Mouse (Mus musculus): Measurements from ENCODE around the gene Ttc7b. TPM values are rescaled to one million over a fixed set of nuclear protein-coding genes. Genes with fewer than 3 reads are reported as not detected.

Gene Ttc7b
- polyA plus RNA-seq, 1 experiment from 2014 or later, result 4.0 TPM

DNA sequence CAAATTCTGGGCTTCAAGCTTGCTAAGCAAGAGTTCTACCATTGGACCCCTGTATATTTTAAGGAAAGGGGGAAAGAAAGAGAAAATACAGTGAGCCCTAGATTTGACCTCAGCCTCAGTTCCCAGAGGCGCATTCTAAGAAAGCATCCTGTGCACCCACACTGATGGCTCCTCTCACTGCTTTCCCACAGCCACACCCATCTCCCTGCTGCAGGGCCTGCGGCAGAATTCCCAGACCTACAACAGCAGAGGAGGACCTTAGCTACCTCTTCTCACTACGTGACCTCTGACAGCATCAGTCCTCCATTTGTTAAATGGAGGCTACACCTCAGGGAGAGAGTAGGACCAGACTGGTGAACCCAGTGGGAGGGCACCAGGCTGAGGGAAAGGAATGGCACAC is 18.1 kb downstream of the Ttc7b start:
- no peak overlapping the region for H3K4me3 ChIP-seq (replicated peaks)
- no peaks in the 10 kb centered on the region for H3K9me3 ChIP-seq
- peaks cover 4% of the 10 kb centered on the region; the same call in 1 of the 2 replicates for H3K36me3 ChIP-seq
- no peaks in the 10 kb centered on the region for H3K27me3 ChIP-seq (replicated peaks)
- WGBS, result 66% methylated on average over 3 of the region's 3 CpGs
- no peak overlapping the region for H3K9ac ChIP-seq
- peaks cover 5% of the 10 kb centered on the region; the same call in 1 of the 2 replicates for H3K4me1 ChIP-seq (replicated peaks)
- no peak overlapping the region for H3K27ac ChIP-seq
- ATAC-seq, result no peak
- no peak overlapping the region for H3K4me2 ChIP-seq (replicated peaks)

DNA sequence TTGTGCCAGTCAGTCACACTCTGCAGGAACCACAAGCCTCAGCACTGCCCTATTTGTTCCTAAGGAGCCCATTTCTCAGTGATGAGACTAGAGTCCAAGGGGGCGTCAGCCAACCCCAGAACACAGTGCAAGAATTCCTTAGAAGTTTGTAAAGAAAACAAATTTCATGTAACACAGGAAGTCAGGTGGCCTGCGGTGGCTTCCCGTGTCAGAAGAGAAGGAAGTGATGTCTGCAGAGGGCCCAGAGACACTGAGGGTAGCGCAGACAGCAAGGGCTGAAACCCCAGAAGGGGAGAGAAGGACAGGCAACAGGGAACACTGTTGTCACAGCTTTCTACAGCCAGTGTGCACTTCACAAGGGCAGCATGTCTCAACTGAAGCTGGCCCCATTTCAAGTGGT is 19.4 kb downstream of the Ttc7b start:
- Histone ChIP-seq H3K27me3 (replicated peaks) (no peaks in the 10 kb centered on the region), H3K4me1 (replicated peaks) (peaks cover 5% of the 10 kb centered on the region; the same call in 1 of the 2 replicates), H3K36me3 (peaks cover 10% of the 10 kb centered on the region), H3K9me3 (no peaks in the 10 kb centered on the region), H3K27ac (no peak overlapping the region), H3K4me2 (replicated peaks) (no peak overlapping the region), H3K9ac (no peak overlapping the region), H3K4me3 (replicated peaks) (no peak overlapping the region)
- 80% methylated on average over 4 of the region's 4 CpGs for WGBS
- no peak for ATAC-seq

DNA sequence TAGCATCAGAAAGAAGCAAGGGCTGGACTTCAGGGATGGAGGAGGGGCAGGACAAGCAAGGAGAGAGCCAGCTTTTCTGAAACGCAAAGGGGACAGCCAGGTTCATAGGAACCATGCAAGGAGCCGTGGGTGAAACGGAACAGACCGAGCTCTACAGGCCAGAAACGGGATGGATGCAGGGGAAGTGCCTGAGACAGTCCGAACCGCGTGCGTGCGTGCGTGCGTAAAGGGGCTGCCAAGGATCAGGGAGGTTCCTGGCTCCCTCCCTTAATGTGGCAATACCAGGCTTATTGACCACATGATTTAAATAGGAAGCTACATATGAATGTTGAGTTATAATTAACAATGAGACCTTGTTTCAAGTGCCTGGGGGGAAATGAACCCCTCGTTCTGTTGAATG is 21.2 kb downstream of the Ttc7b start:
- Histone ChIP-seq H3K4me1 (replicated peaks) (peaks cover 5% of the 10 kb centered on the region; the same call in 1 of the 2 replicates), H3K4me3 (replicated peaks) (no peak overlapping the region), H3K9ac (no peak overlapping the region), H3K4me2 (replicated peaks) (no peak overlapping the region), H3K36me3 (peaks cover 20% of the 10 kb centered on the region), H3K27me3 (replicated peaks) (no peaks in the 10 kb centered on the region), H3K9me3 (no peaks in the 10 kb centered on the region), H3K27ac (no peak overlapping the region)
- WGBS, result 90% methylated on average over 13 of the region's 13 CpGs
- no peak for ATAC-seq

DNA sequence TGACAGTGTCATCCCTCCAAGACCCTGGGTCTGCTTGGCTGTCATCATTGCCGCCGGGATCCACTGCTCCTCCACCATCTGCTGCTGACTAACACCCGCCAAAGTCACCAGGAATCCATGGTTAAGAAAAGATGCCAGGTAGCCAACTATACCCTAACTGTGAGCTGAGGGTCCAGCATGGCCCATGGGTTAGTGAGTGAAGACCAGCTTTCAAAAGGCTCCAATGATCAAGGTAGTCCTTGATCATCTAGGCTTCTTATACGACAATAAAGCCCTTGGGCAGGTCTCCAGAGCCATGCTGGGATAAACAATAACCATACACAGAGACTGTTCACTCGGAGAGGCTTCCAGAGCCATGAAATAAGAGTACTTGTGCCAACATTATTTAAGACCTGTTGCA is 22.6 kb downstream of the Ttc7b start:
- Histone ChIP-seq H3K9ac (no peak overlapping the region), H3K4me2 (replicated peaks) (no peak overlapping the region), H3K36me3 (peaks cover 23% of the 10 kb centered on the region), H3K9me3 (no peaks in the 10 kb centered on the region), H3K4me1 (replicated peaks) (peaks cover 3% of the 10 kb centered on the region; the same call in 1 of the 2 replicates), H3K4me3 (replicated peaks) (no peak overlapping the region), H3K27me3 (replicated peaks) (no peaks in the 10 kb centered on the region), H3K27ac (no peak overlapping the region)
- WGBS, result 90% methylated on average over 5 of the region's 5 CpGs
- ATAC-seq, result no peak

DNA sequence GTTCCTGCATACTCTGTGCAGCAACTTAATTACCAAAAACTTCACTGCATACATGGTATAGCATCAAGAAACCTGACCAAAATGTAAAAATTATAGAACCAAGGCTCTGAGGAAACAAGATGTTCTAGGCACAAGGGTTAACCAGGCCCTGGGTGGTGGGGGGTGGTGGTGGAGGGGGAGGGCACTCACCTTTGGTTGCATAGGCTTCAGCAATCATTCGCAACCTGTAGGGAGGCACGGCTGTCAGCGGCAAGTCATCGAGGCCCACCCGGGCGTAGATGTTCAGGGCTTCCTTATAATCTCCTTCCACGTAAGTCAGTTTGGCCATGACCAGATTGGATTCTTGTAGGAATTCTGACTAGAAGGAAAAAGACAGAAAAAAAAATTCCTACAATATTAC is 25.5 kb downstream of the Ttc7b start:
- no peak overlapping the region for H3K4me3 ChIP-seq (replicated peaks)
- no peaks in the 10 kb centered on the region for H3K4me1 ChIP-seq (replicated peaks)
- H3K9ac ChIP-seq, result no peak overlapping the region
- H3K27ac ChIP-seq, result no peak overlapping the region
- WGBS, result 95% methylated on average over 7 of the region's 7 CpGs
- no peaks in the 10 kb centered on the region for H3K27me3 ChIP-seq (replicated peaks)
- H3K36me3 ChIP-seq, result peaks cover 29% of the 10 kb centered on the region
- H3K4me2 ChIP-seq (replicated peaks), result no peak overlapping the region
- ATAC-seq, result no peak
- H3K9me3 ChIP-seq, result no peaks in the 10 kb centered on the region

DNA sequence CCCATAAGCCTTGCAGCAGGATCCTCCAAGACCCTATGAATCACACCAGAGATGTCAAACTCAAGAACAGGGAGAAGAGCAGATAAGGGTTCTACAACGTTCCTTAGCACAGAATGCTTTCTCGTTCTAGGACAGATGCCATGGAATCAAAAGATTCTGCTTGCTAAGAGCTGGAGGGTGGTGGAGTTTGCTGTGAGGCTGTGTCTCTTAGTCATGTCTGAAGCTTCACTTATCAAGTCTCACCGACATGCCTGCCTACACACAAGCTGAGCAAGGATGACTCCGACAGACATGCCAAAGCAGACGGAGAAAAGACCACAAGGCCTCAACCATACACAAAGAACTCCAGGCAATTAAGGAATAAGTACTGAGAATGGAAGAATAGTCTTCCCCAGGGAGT is 27.4 kb downstream of the Ttc7b start:
- Histone ChIP-seq H3K9me3 (no peaks in the 10 kb centered on the region), H3K9ac (no peak overlapping the region), H3K4me3 (replicated peaks) (no peak overlapping the region), H3K4me1 (replicated peaks) (no peaks in the 10 kb centered on the region), H3K4me2 (replicated peaks) (no peak overlapping the region), H3K27me3 (replicated peaks) (no peaks in the 10 kb centered on the region), H3K27ac (no peak overlapping the region), H3K36me3 (peaks cover 24% of the 10 kb centered on the region; the same call in 1 of the 2 replicates)
- no peak for ATAC-seq
- 92% methylated on average over 5 of the region's 5 CpGs for WGBS

DNA sequence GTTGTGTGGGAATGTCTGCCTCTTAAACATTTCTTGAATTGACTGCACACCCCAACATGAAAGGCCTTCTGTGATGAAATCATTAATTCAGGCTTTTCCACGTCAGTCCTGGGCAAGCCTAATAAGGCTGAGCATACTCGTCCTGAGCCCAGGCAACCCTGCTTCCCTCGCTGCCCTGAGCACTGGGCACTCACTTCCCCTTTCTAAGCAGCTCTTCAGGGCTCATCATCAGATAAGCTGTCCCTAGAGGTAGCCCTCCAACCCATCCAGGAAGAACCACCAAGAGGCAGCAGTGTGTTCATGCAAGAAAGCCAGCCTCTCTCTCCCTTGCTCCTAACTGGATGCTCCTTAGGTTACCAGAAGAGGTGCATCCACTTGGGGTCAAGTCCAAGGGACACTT is 27.9 kb downstream of the Ttc7b start:
- no peak overlapping the region for H3K4me2 ChIP-seq (replicated peaks)
- WGBS, result 85% methylated on average over 3 of the region's 3 CpGs
- H3K9me3 ChIP-seq, result no peaks in the 10 kb centered on the region
- peaks cover 24% of the 10 kb centered on the region; the same call in 1 of the 2 replicates for H3K36me3 ChIP-seq
- no peaks in the 10 kb centered on the region for H3K27me3 ChIP-seq (replicated peaks)
- H3K27ac ChIP-seq, result no peak overlapping the region
- H3K9ac ChIP-seq, result no peak overlapping the region
- H3K4me3 ChIP-seq (replicated peaks), result no peak overlapping the region
- ATAC-seq, result no peak
- H3K4me1 ChIP-seq (replicated peaks), result no peaks in the 10 kb centered on the region

DNA sequence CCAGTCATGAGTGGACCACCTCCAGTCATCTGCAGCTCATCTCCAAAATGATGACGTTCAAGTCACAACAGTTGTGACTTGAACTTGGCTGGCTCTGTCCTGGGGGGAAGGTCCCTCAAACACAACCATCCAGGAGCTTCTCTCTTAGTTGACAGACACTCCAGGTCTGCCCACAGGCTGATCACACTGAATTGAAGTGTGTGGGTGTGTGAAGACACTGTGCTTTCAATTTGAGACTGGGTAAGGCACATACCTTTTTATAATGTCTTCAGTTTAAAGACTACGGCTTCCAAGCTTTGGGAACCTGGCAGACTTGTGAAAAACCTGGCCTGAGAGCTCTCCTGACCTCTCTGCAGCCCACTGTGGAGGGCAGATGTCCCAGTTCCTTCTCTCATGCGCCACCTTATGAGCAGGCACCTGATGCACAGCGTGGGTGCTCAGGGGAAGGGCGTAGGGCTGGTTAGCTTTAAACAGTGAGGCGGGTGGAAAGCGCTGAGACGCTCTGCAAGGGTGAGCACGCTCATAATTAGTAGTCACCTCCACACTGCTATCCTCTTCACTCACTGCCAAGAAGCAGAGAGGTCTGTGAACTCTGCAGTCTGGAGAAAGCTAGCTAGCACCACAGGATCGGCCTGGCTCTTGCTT is 28.5 kb downstream of the Ttc7b start:
- no peaks in the 10 kb centered on the region for H3K27me3 ChIP-seq (replicated peaks)
- no peak overlapping the region for H3K4me2 ChIP-seq (replicated peaks)
- H3K4me1 ChIP-seq (replicated peaks), result no peaks in the 10 kb centered on the region
- WGBS, result 93% methylated on average over 10 of the region's 10 CpGs
- H3K9me3 ChIP-seq, result no peaks in the 10 kb centered on the region
- H3K9ac ChIP-seq, result no peak overlapping the region
- H3K27ac ChIP-seq, result no peak overlapping the region
- peaks cover 23% of the 10 kb centered on the region; the same call in 1 of the 2 replicates for H3K36me3 ChIP-seq
- H3K4me3 ChIP-seq (replicated peaks), result no peak overlapping the region
- ATAC-seq, result no peak

DNA sequence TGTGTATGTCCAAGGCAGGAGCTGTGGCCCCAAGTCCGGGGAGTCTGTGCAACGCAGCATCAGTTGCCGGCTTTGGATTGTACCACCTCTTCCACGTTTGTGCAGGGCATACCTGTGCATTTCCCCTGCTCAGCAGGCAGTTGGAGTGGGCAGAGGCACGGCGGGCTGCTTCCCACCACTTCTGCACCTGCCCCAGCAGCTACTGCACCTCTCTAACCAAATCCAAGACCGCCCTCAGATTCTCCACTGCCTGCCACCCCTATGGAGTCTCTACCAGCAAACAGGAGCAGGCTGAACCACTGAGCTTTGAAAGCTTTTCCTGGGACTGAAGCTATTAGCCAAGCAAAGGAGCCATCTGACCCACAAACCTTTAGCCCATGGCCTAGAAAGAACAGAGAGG is 30.8 kb downstream of the Ttc7b start:
- Histone ChIP-seq H3K4me2 (replicated peaks) (no peak overlapping the region), H3K9me3 (no peaks in the 10 kb centered on the region), H3K9ac (no peak overlapping the region), H3K4me1 (replicated peaks) (no peaks in the 10 kb centered on the region), H3K27me3 (replicated peaks) (no peaks in the 10 kb centered on the region), H3K27ac (no peak overlapping the region), H3K4me3 (replicated peaks) (no peak overlapping the region), H3K36me3 (0 out of 2 replicates have a peak, but pooled peaks cover 12% of the 10 kb centered on the region)
- 83% methylated on average over 7 of the region's 7 CpGs for WGBS
- ATAC-seq, result no peak

DNA sequence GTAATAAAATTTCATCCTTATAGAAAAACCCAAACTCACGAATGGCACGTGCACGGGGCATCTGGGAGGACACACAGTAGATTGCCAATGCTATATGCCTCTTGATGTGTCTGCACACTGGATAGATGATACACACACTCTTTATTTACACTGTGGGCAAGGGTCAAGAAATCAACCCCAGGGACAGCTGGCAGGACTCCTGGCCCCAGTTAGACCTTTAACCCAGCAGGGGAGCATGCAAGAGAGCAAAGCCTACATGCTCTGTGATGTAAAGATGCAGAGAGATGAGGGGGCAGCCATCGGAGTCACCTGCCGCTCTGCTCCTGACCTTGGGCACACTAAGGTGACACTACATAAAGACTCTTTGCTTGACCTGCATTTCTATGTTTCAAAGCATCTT is 32.3 kb downstream of the Ttc7b start:
- Histone ChIP-seq H3K27ac (no peak overlapping the region), H3K9me3 (no peaks in the 10 kb centered on the region), H3K27me3 (replicated peaks) (no peaks in the 10 kb centered on the region), H3K36me3 (0 out of 2 replicates have a peak, but pooled peaks cover 5% of the 10 kb centered on the region), H3K4me2 (replicated peaks) (no peak overlapping the region), H3K4me1 (replicated peaks) (no peaks in the 10 kb centered on the region), H3K9ac (no peak overlapping the region), H3K4me3 (replicated peaks) (no peak overlapping the region)
- ATAC-seq, result no peak
- WGBS, result 93% methylated on average over 5 of the region's 5 CpGs

DNA sequence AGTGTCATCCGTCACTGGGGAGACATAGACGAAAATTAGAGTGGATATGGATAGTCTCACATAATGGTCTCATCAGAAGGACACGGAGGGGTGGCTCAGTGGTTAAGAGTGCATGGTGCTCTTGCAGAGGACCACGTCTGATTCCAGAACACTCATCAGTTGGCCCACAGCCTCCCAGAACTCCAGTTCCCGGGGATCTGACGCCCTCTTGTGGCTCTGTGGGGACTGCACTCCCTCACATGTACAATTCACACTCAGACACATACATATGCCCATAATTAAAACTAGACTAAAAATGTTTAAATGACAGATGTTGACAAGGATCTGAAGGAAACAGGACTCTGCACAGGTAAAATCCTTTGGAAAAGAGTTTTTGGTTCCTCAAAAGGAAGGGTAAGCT is 34.4 kb downstream of the Ttc7b start:
- H3K27ac ChIP-seq, result no peak overlapping the region
- H3K36me3 ChIP-seq, result no peaks in the 10 kb centered on the region
- WGBS, result 65% methylated on average over 6 of the region's 6 CpGs
- no peaks in the 10 kb centered on the region for H3K4me1 ChIP-seq (replicated peaks)
- no peak for ATAC-seq
- H3K4me3 ChIP-seq (replicated peaks), result no peak overlapping the region
- H3K27me3 ChIP-seq (replicated peaks), result no peaks in the 10 kb centered on the region
- no peaks in the 10 kb centered on the region for H3K9me3 ChIP-seq
- no peak overlapping the region for H3K9ac ChIP-seq
- no peak overlapping the region for H3K4me2 ChIP-seq (replicated peaks)

DNA sequence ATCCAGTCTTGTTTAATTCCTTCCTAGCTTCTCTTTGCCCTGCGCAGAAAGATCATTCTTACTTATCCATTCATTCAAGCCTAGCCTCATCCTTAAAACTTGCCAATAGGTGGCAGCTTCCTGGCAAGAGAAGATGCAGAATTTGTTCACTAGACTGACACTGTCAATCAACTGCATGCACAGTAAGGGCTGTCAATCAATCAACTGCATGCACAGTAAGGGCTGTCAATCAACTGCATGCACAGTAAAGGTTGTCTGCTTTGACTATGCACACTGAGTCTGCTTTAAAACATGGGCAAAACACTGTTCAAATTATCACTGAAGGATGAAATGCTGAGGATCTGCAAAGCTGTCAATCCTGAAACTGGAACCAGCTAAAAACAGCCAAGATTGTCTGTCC is 37.6 kb downstream of the Ttc7b start:
- no peaks in the 10 kb centered on the region for H3K36me3 ChIP-seq
- no peak overlapping the region for H3K4me2 ChIP-seq (replicated peaks)
- 96% methylated on average over 1 of the region's 1 CpGs for WGBS

DNA sequence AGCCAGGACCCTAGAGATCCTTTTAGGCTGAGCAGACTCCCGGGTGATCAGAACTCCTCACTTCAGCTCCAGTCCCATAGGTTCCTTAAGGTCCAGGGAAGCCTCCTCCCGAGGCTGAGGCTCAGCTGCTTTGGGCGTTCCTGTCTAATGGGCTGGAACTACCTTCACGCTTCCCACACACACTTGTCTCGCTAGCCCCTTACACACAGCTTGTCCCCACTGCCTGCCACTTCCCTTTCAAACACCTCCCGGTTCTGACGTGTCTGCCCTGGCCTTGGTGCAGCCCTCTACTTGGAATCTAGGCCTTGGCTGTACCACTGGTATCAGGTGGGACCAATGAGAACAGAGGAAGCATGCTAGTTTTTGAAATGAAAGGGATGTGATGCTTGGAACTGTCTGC is 38.4 kb downstream of the Ttc7b start:
- H3K27me3 ChIP-seq (replicated peaks), result no peaks in the 10 kb centered on the region
- H3K27ac ChIP-seq, result no peak overlapping the region
- peaks cover 7% of the 10 kb centered on the region; the same call in 1 of the 2 replicates for H3K4me1 ChIP-seq (replicated peaks)
- H3K9ac ChIP-seq, result no peak overlapping the region
- 87% methylated on average over 7 of the region's 7 CpGs for WGBS
- ATAC-seq, result no peak
- no peak overlapping the region for H3K4me2 ChIP-seq (replicated peaks)
- H3K9me3 ChIP-seq, result no peaks in the 10 kb centered on the region
- no peaks in the 10 kb centered on the region for H3K36me3 ChIP-seq
- H3K4me3 ChIP-seq (replicated peaks), result no peak overlapping the region

More for the DNA sequence above, 37.6 kb downstream of the Ttc7b start:
- H3K9ac ChIP-seq, result no peak overlapping the region
- no peak overlapping the region for H3K4me3 ChIP-seq (replicated peaks)
- peaks cover 7% of the 10 kb centered on the region; the same call in 1 of the 2 replicates for H3K4me1 ChIP-seq (replicated peaks)
- H3K9me3 ChIP-seq, result no peaks in the 10 kb centered on the region
- H3K27ac ChIP-seq, result no peak overlapping the region
- ATAC-seq, result no peak
- H3K27me3 ChIP-seq (replicated peaks), result no peaks in the 10 kb centered on the region

All from intestine, embryonic 15.5 days (tissue).